Mouse (Mus musculus): ENCODE results near the gene Vmn1r89. TPM values are rescaled to one million over a fixed set of nuclear protein-coding genes. Genes with fewer than 3 reads are reported as not detected.

The Vmn1r89 gene
- not detected for total RNA-seq (2021)
- long read RNA-seq, experiment 1, result 0 reads
- long read RNA-seq, experiment 2, result 0 reads

- no peak for DNase-seq (ENCODE audit: low spot score in 2 of 2)
Measured at GRCm38 (mm10) chr7:13212720-13213119, at the start of gene Vmn1r89. TSS of gene Vmn1r89 (plus strand) at chr7:13213020.

GRCm38 (mm10) chr7:13260746-13261700 is 48.2 kb downstream of the Vmn1r89 start:
- no peak for DNase-seq (ENCODE audit: low spot score in 2 of 2)

GRCm38 (mm10) chr7:13263851-13264250 is 51.0 kb downstream of the Vmn1r89 start:
- DNase-seq (ENCODE audit: low spot score in 2 of 2), result no peak

- DNase-seq (ENCODE audit: low spot score in 2 of 2), result no peak
Measured at GRCm38 (mm10) chr7:13264396-13264795, 51.6 kb downstream of the Vmn1r89 start.

GRCm38 (mm10) chr7:13268749-13269260 is 56.0 kb downstream of the Vmn1r89 start:
- no peak for DNase-seq (ENCODE audit: low spot score in 2 of 2)

GRCm38 (mm10) chr7:13269394-13269793 is 56.6 kb downstream of the Vmn1r89 start:
- no peak for DNase-seq (ENCODE audit: low spot score in 2 of 2)

Other genes with a start within 250 kb of the Vmn1r89 start
- 1 to 10 TPM; 8.4 to 9.5 TPM for gene Zfp324, start 247.2 kb upstream of the Vmn1r89 start, total RNA-seq (2021)
- 1 to 10 TPM; 5.7 to 6.5 TPM for gene Zfp446, start 235.2 kb upstream of the Vmn1r89 start, total RNA-seq (2021)
- gene Slc27a5, start 214.8 kb upstream of the Vmn1r89 start, total RNA-seq (2021), result under 1 TPM in 1 of 2 experiments, not detected in 1; 0.70 TPM
- gene Trim28, start 213.9 kb upstream of the Vmn1r89 start, total RNA-seq (2021), result 100 to 1,000 TPM; 201 to 235 TPM
- 10 to 100 TPM; 12.1 to 12.5 TPM for gene Zbtb45, start 203.0 kb upstream of the Vmn1r89 start, total RNA-seq (2021)
- gene Chmp2a, start 178.2 kb upstream of the Vmn1r89 start, total RNA-seq (2021), result 100 to 1,000 TPM; 210 to 213 TPM
- gene Ube2m, start 174.7 kb upstream of the Vmn1r89 start, total RNA-seq (2021), result 100 to 1,000 TPM; 162 to 182 TPM
- 1 to 10 TPM; 1.8 to 2.2 TPM for gene Mzf1, start 158.3 kb upstream of the Vmn1r89 start, total RNA-seq (2021)
- not detected for gene Vmn1r85, start 117.8 kb upstream of the Vmn1r89 start, total RNA-seq (2021)
- gene Vmn1r86, start 93.1 kb upstream of the Vmn1r89 start, total RNA-seq (2021), result not detected
- not detected for gene Vmn1r87, start 72.9 kb upstream of the Vmn1r89 start, total RNA-seq (2021)
- gene Vmn1r88, start 53.5 kb upstream of the Vmn1r89 start, total RNA-seq (2021), result under 1 TPM; 0.06 to 0.10 TPM
- gene Lig1, start 64.3 kb downstream of the Vmn1r89 start, total RNA-seq (2021), result 1 to 10 TPM; 6.6 to 9.8 TPM
- 1 to 10 TPM; 8.4 to 9.6 TPM for gene Zswim9, start 65.7 kb downstream of the Vmn1r89 start, total RNA-seq (2021)
- under 1 TPM; 0.20 to 0.38 TPM for gene Pla2g4c, start 111.6 kb downstream of the Vmn1r89 start, total RNA-seq (2021)
- not detected for gene Cabp5, start 185.1 kb downstream of the Vmn1r89 start, total RNA-seq (2021)
- gene Bsph1, start 237.8 kb downstream of the Vmn1r89 start, total RNA-seq (2021), result not detected

All from adrenal gland, adult 18-20 months (tissue).